Mouse (Mus musculus): Measurements from ENCODE around the gene Fbh1. TPM values are rescaled to one million over a fixed set of nuclear protein-coding genes. Genes with fewer than 3 reads are reported as not detected.

Fbh1 gene
- total and polyA plus RNA-seq, 3 experiments, result 20.8 to 81.3 (median 51.2) TPM

GRCm38 (mm10) chr2:11735853-11736252, 41.5 kb downstream of the Fbh1 start:
- ATAC-seq (ENCODE audit: extremely low read depth, insufficient number of reproducible peaks, low FRiP score, poor library complexity, severe bottlenecking), result no peak
- no peaks in the 10 kb centered on the region for H3K9me3 ChIP-seq (replicated peaks)
- H3K36me3 ChIP-seq (replicated peaks), result peaks cover 15% of the 10 kb centered on the region
- no peak overlapping the region for H3K4me3 ChIP-seq (ENCODE audit: low read depth, low read length)
- H3K4me1 ChIP-seq (ENCODE audit: insufficient read depth, low read depth, low read length), result no peaks in the 10 kb centered on the region
- DNase-seq (ENCODE audit: low spot score), result no peak
- H3K27me3 ChIP-seq (ENCODE audit: insufficient read depth, low read length), result 0 out of 2 replicates have a peak, but pooled peaks cover 4% of the 10 kb centered on the region
- TF ChIP-seq GATA2 (IDR thresholded peaks at IDR 0.05; ENCODE audit: borderline replicate concordance, low read depth, low read length) (no peak), CTCF (IDR thresholded peaks at IDR 0.05; ENCODE audit: low read depth, low read length) (no peak), TAL1 (conservative IDR thresholded peaks at IDR 0.05; ENCODE audit: low read depth, low read length) (no peak), GATA1 (IDR thresholded peaks at IDR 0.05; ENCODE audit: borderline replicate concordance, low read length) (no peak)

GRCm38 (mm10) chr2:11732978-11733377, 44.4 kb downstream of the Fbh1 start:
- TF ChIP-seq GATA2 (IDR thresholded peaks at IDR 0.05; ENCODE audit: borderline replicate concordance, low read depth, low read length) (no peak), POLR2AphosphoS5 (IDR thresholded peaks at IDR 0.05; ENCODE audit: insufficient replicate concordance, low read depth, low read length) (no peak), TAL1 (conservative IDR thresholded peaks at IDR 0.05; ENCODE audit: low read depth, low read length) (no peak), GATA1 (IDR thresholded peaks at IDR 0.05; ENCODE audit: borderline replicate concordance, low read length) (no peak), CTCF (IDR thresholded peaks at IDR 0.05; ENCODE audit: low read depth, low read length) (no peak)
- 0 out of 2 replicates have a peak, but pooled peaks cover 4% of the 10 kb centered on the region for H3K27me3 ChIP-seq (ENCODE audit: insufficient read depth, low read length)
- no peak overlapping the region for H3K4me3 ChIP-seq (ENCODE audit: low read depth, low read length)
- no peaks in the 10 kb centered on the region for H3K9me3 ChIP-seq (replicated peaks)
- H3K36me3 ChIP-seq (replicated peaks), result no peaks in the 10 kb centered on the region
- H3K4me1 ChIP-seq (ENCODE audit: insufficient read depth, low read depth, low read length), result no peaks in the 10 kb centered on the region
- no peak for ATAC-seq (ENCODE audit: extremely low read depth, insufficient number of reproducible peaks, low FRiP score, poor library complexity, severe bottlenecking)
- DNase-seq (ENCODE audit: low spot score), result no peak

- Histone ChIP-seq H3K27me3 (ENCODE audit: insufficient read depth, low read length) (0 out of 2 replicates have a peak, but pooled peaks cover 4% of the 10 kb centered on the region), H3K9me3 (replicated peaks) (no peaks in the 10 kb centered on the region), H3K4me3 (ENCODE audit: low read depth, low read length) (no peak overlapping the region), H3K4me1 (ENCODE audit: insufficient read depth, low read depth, low read length) (no peaks in the 10 kb centered on the region), H3K36me3 (replicated peaks) (no peaks in the 10 kb centered on the region)
- DNase-seq (ENCODE audit: low spot score), result no peak
- no peak for ATAC-seq (ENCODE audit: extremely low read depth, insufficient number of reproducible peaks, low FRiP score, poor library complexity, severe bottlenecking)
- TF ChIP-seq POLR2AphosphoS5 (IDR thresholded peaks at IDR 0.05; ENCODE audit: insufficient replicate concordance, low read depth, low read length), result no peak
- no peak for TF ChIP-seq GATA2 (IDR thresholded peaks at IDR 0.05; ENCODE audit: borderline replicate concordance, low read depth, low read length)
These were observed 48.3 kb downstream of the Fbh1 start for GRCm38 (mm10) chr2:11729091-11729490.

GRCm38 (mm10) chr2:11727574-11727973, 49.8 kb downstream of the Fbh1 start:
- H3K36me3 ChIP-seq (replicated peaks), result no peaks in the 10 kb centered on the region
- no peak for TF ChIP-seq CTCF (IDR thresholded peaks at IDR 0.05; ENCODE audit: low read depth, low read length)
- TF ChIP-seq TAL1 (conservative IDR thresholded peaks at IDR 0.05; ENCODE audit: low read depth, low read length), result no peak
- TF ChIP-seq GATA1 (IDR thresholded peaks at IDR 0.05; ENCODE audit: borderline replicate concordance, low read length), result no peak
- no peak for TF ChIP-seq GATA2 (IDR thresholded peaks at IDR 0.05; ENCODE audit: borderline replicate concordance, low read depth, low read length)
- no peak for TF ChIP-seq POLR2AphosphoS5 (IDR thresholded peaks at IDR 0.05; ENCODE audit: insufficient replicate concordance, low read depth, low read length)
- no peaks in the 10 kb centered on the region for H3K9me3 ChIP-seq (replicated peaks)
- no peak for ATAC-seq (ENCODE audit: extremely low read depth, insufficient number of reproducible peaks, low FRiP score, poor library complexity, severe bottlenecking)
- 0 out of 2 replicates have a peak, but pooled peaks cover 2% of the 10 kb centered on the region for H3K27me3 ChIP-seq (ENCODE audit: insufficient read depth, low read length)
- DNase-seq (ENCODE audit: low spot score), result no peak
- no peak overlapping the region for H3K4me3 ChIP-seq (ENCODE audit: low read depth, low read length)
- H3K4me1 ChIP-seq (ENCODE audit: insufficient read depth, low read depth, low read length), result no peaks in the 10 kb centered on the region

- Histone ChIP-seq H3K27me3 (ENCODE audit: insufficient read depth, low read length) (0 out of 2 replicates have a peak, but pooled peaks cover 2% of the 10 kb centered on the region), H3K4me1 (ENCODE audit: insufficient read depth, low read depth, low read length) (no peaks in the 10 kb centered on the region), H3K9me3 (replicated peaks) (no peaks in the 10 kb centered on the region), H3K36me3 (replicated peaks) (no peaks in the 10 kb centered on the region), H3K4me3 (ENCODE audit: low read depth, low read length) (no peak overlapping the region)
- no peak for TF ChIP-seq TAL1 (conservative IDR thresholded peaks at IDR 0.05; ENCODE audit: low read depth, low read length)
- TF ChIP-seq POLR2AphosphoS5 (IDR thresholded peaks at IDR 0.05; ENCODE audit: insufficient replicate concordance, low read depth, low read length), result no peak
- TF ChIP-seq GATA1 (IDR thresholded peaks at IDR 0.05; ENCODE audit: borderline replicate concordance, low read length), result no peak
- TF ChIP-seq GATA2 (IDR thresholded peaks at IDR 0.05; ENCODE audit: borderline replicate concordance, low read depth, low read length), result no peak
- no peak for TF ChIP-seq CTCF (IDR thresholded peaks at IDR 0.05; ENCODE audit: low read depth, low read length)
- no peak for ATAC-seq (ENCODE audit: extremely low read depth, insufficient number of reproducible peaks, low FRiP score, poor library complexity, severe bottlenecking)
- DNase-seq (ENCODE audit: low spot score), result no peak
These were observed 54.8 kb downstream of the Fbh1 start for GRCm38 (mm10) chr2:11722564-11722963.

GRCm38 (mm10) chr2:11718573-11718972, 58.8 kb downstream of the Fbh1 start:
- ATAC-seq (ENCODE audit: extremely low read depth, insufficient number of reproducible peaks, low FRiP score, poor library complexity, severe bottlenecking) (no peak), DNase-seq (ENCODE audit: low spot score) (no peak)
- Histone ChIP-seq H3K36me3 (replicated peaks) (no peaks in the 10 kb centered on the region), H3K9me3 (replicated peaks) (no peaks in the 10 kb centered on the region), H3K27me3 (ENCODE audit: insufficient read depth, low read length) (peaks cover 5% of the 10 kb centered on the region; the same call in 1 of the 2 replicates), H3K4me1 (ENCODE audit: insufficient read depth, low read depth, low read length) (no peaks in the 10 kb centered on the region), H3K4me3 (ENCODE audit: low read depth, low read length) (no peak overlapping the region)
- TF ChIP-seq GATA2 (IDR thresholded peaks at IDR 0.05; ENCODE audit: borderline replicate concordance, low read depth, low read length) (no peak), POLR2AphosphoS5 (IDR thresholded peaks at IDR 0.05; ENCODE audit: insufficient replicate concordance, low read depth, low read length) (no peak), TAL1 (conservative IDR thresholded peaks at IDR 0.05; ENCODE audit: low read depth, low read length) (no peak), GATA1 (IDR thresholded peaks at IDR 0.05; ENCODE audit: borderline replicate concordance, low read length) (no peak), CTCF (IDR thresholded peaks at IDR 0.05; ENCODE audit: low read depth, low read length) (no peak)
